In genomic region chr3:31096155-31097101, GRCm38 (mm10) we compare ENCODE assay signal across 8 mouse cellular contexts. TPM values are rescaled to one million over a fixed set of nuclear protein-coding genes. Genes with fewer than 3 reads are reported as not detected.
A peak's percentile ranks its signal among the peaks of the same experiment; 100 is the strongest.
DNase-seq lines count a peak whose midpoint lies in the region; ATAC-seq and TF ChIP-seq lines count a peak whose summit lies in the region.

No protein-coding gene starts in this region.

- no peaks in the 10 kb centered on the region for H3K27me3 ChIP-seq in testis, adult 2 months (ENCODE audit: control insufficient read depth, insufficient read depth, low read length)
- H3K27me3 ChIP-seq in limb, embryonic 14.5 days (ENCODE audit: control insufficient read depth, insufficient read depth, low read length): no peaks in the 10 kb centered on the region
- no peaks in the 10 kb centered on the region for H3K27me3 ChIP-seq in stomach, embryonic 16.5 days (ENCODE audit: control insufficient read depth, insufficient read depth, low read length)

- 41% methylated on average over 10 of the region's 10 CpGs for WGBS in limb, embryonic 14.5 days
- WGBS in stomach, embryonic 16.5 days: 35% methylated on average over 10 of the region's 10 CpGs

- H3K9me3 ChIP-seq in limb, embryonic 14.5 days (ENCODE audit: control insufficient read depth, low read length): no peaks in the 10 kb centered on the region
- no peaks in the 10 kb centered on the region for H3K9me3 ChIP-seq in stomach, embryonic 16.5 days (replicated peaks; ENCODE audit: control insufficient read depth, low read length)

- no peak for DNase-seq in gastrocnemius, adult 2 months
- DNase-seq in gastrocnemius, postnatal 4 days (ENCODE audit: low spot score in 2 of 2): no peak
- DNase-seq in testis, postnatal 14 days (ENCODE audit: low spot score): no peak
- DNase-seq in limb, embryonic 14.5 days (ENCODE audit: low spot score): no peak
- no peak for DNase-seq in B cell, adult 2 months
- DNase-seq in layer of hippocampus, adult 18-20 months (ENCODE audit: low spot score in 2 of 2): no peak

- H3K4me3 ChIP-seq in gastrocnemius, adult 2 months: peak overlapping the region; percentile 90
- peak overlapping the region; percentile 96 for H3K4me3 ChIP-seq in testis, adult 2 months (ENCODE audit: control insufficient read depth, low read depth, low read length)
- peak overlapping the region; percentile 93 for H3K4me3 ChIP-seq in limb, embryonic 14.5 days (replicated peaks; ENCODE audit: low read length)
- H3K4me3 ChIP-seq in stomach, embryonic 16.5 days (replicated peaks; ENCODE audit: low read length): peak overlapping the region; percentile 95

- no peak for ATAC-seq in limb, embryonic 14.5 days (ENCODE audit: low FRiP score, low read depth)
- ATAC-seq in stomach, embryonic 16.5 days (ENCODE audit: insufficient read depth, low FRiP score): no peak

- peak overlapping the region; percentile 98 for H3K27ac ChIP-seq in gastrocnemius, adult 2 months
- H3K27ac ChIP-seq in testis, adult 2 months (ENCODE audit: control insufficient read depth, insufficient read depth, low read depth, low read length): peak overlapping the region; percentile 61; the same call in 1 of the 2 replicates
- peak overlapping the region; percentile 98 for H3K27ac ChIP-seq in limb, embryonic 14.5 days (replicated peaks; ENCODE audit: low read depth, low read length)
- peak overlapping the region; percentile 100 for H3K27ac ChIP-seq in stomach, embryonic 16.5 days (ENCODE audit: low read length)

- intact Hi-C loops in gastrocnemius, adult 2 months (cut with DNase I): no loop called here

- peak overlapping the region; percentile 80 for H3K4me2 ChIP-seq in limb, embryonic 14.5 days (replicated peaks; ENCODE audit: low read depth, low read length, severe bottlenecking)
- peak overlapping the region; percentile 58 for H3K4me2 ChIP-seq in stomach, embryonic 16.5 days (ENCODE audit: low read depth, low read length)

- no peak for TF ChIP-seq CTCF in gastrocnemius, adult 2 months (IDR thresholded peaks at IDR 0.05)
- TF ChIP-seq CTCF in testis, adult 2 months (IDR thresholded peaks at IDR 0.05; ENCODE audit: control insufficient read depth, insufficient read depth, insufficient replicate concordance, low read depth, low read length): no peak

- TF ChIP-seq POLR2A in testis, adult 2 months (IDR thresholded peaks at IDR 0.05; ENCODE audit: control insufficient read depth, low read depth, low read length): no peak
- TF ChIP-seq POLR2A in limb, embryonic 14.5 days (IDR thresholded peaks at IDR 0.05; ENCODE audit: borderline replicate concordance, extremely low read depth, insufficient read depth, insufficient read length): no peak

- H3K4me1 ChIP-seq in testis, adult 2 months (ENCODE audit: control insufficient read depth, insufficient read depth, low read length): peaks cover 11% of the 10 kb centered on the region
- H3K4me1 ChIP-seq in limb, embryonic 14.5 days (ENCODE audit: control insufficient read depth, insufficient read depth, low read length): peaks cover 23% of the 10 kb centered on the region
- peaks cover 15% of the 10 kb centered on the region for H3K4me1 ChIP-seq in stomach, embryonic 16.5 days (ENCODE audit: control insufficient read depth, insufficient read depth, low read length)

- peak overlapping the region; percentile 90 for H3K9ac ChIP-seq in limb, embryonic 14.5 days (ENCODE audit: low read depth, low read length, severe bottlenecking)
- H3K9ac ChIP-seq in stomach, embryonic 16.5 days (ENCODE audit: low read length): peak overlapping the region; percentile 93

- H3K36me3 ChIP-seq in testis, adult 2 months (ENCODE audit: control insufficient read depth, insufficient read depth, low read length): no peaks in the 10 kb centered on the region
- H3K36me3 ChIP-seq in limb, embryonic 14.5 days (ENCODE audit: control insufficient read depth, insufficient read depth, low read length): peaks cover 3% of the 10 kb centered on the region; the same call in 1 of the 2 replicates
- no peaks in the 10 kb centered on the region for H3K36me3 ChIP-seq in stomach, embryonic 16.5 days (ENCODE audit: control insufficient read depth, insufficient read depth, low read length)

RNA-seq across cellular contexts. Expression of gene Skil, which starts 1.6 kb away (rescaled TPM):
- 10 to 100 TPM in 1 of 2 experiments, 1 to 10 TPM in 1; 8.3 to 19.8 TPM for total RNA-seq in gastrocnemius, adult 2 months (2021)
- total RNA-seq in gastrocnemius, postnatal 4 days (2021): 10 to 100 TPM; 20.3 to 26.3 TPM
- polyA plus RNA-seq in testis, adult 2 months (2012; rRNA removed): 3.5 and 3.7 TPM in 2 replicates
- 13.7 and 14.9 TPM in 2 replicates for polyA plus RNA-seq in limb, embryonic 14.5 days (2012; rRNA removed)
- polyA plus RNA-seq in limb, embryonic 14.5 days (2014; fragmentation: Nextera tagmentation; extraction: Ambion mirVana): 20.6 and 23.2 TPM in 2 replicates
- 20.8 and 21.3 TPM in 2 replicates for polyA plus RNA-seq in stomach, embryonic 16.5 days (2015; fragmentation: Nextera tagmentation; extraction: Ambion mirVana)
- 10 to 100 TPM; 61.6 to 63.4 TPM for total RNA-seq in layer of hippocampus, adult 18-20 months (2021)

RNA-seq across cellular contexts. Expression of gene Cldn11, which starts 53.3 kb away (rescaled TPM):
- under 1 TPM in 1 of 2 experiments, not detected in 1; 0.17 TPM for total RNA-seq in gastrocnemius, adult 2 months (2021)
- 1 to 10 TPM; 1.5 to 1.6 TPM for total RNA-seq in gastrocnemius, postnatal 4 days (2021)
- 71.5 and 115 TPM in 2 replicates for polyA plus RNA-seq in testis, adult 2 months (2012; rRNA removed)
- polyA plus RNA-seq in limb, embryonic 14.5 days (2012; rRNA removed): 9.2 and 14.0 TPM in 2 replicates
- 10.7 and 13.8 TPM in 2 replicates for polyA plus RNA-seq in limb, embryonic 14.5 days (2014; fragmentation: Nextera tagmentation; extraction: Ambion mirVana)
- 3.3 and 4.2 TPM in 2 replicates for polyA plus RNA-seq in stomach, embryonic 16.5 days (2015; fragmentation: Nextera tagmentation; extraction: Ambion mirVana)
- 100 to 1,000 TPM in 1 of 2 experiments, 10 to 100 TPM in 1; 98.2 to 115 TPM for total RNA-seq in layer of hippocampus, adult 18-20 months (2021)

Comparison
In these comparisons a context has a peak if more than half of its experiments do, and no peak if none do; other contexts are left out.
1. RNA of gene Cldn11, which starts 53.3 kb away (total RNA-seq): 98.2 to 115 TPM in layer of hippocampus, adult 18-20 months; 1.5 to 1.6 TPM in gastrocnemius, postnatal 4 days and 0.17 TPM in gastrocnemius, adult 2 months; every median in the first group is over 10 times any median in the second.
2. Peak in every context shown above with its lines, with median percentiles within 50 percentile points of each other: H3K27ac ChIP-seq and H3K4me3 ChIP-seq.